Mouse (Mus musculus): ENCODE results near the gene Nr1h4.

GRCm38 (mm10) chr10:89531194-89531634 is 2.2 kb downstream of the Nr1h4 start:
- no peak for TF ChIP-seq CTCF (IDR thresholded peaks at IDR 0.05; ENCODE audit: extremely low read depth, insufficient read depth, insufficient read length, insufficient replicate concordance)
- TF ChIP-seq POLR2A (IDR thresholded peaks at IDR 0.05; ENCODE audit: low read depth, low read length) = no peak

All from spleen, adult 2 months (tissue).